Mouse (Mus musculus) limb, embryonic 10.5 days (tissue): ENCODE data around the gene Pde3a. TPM values are rescaled to one million over a fixed set of nuclear protein-coding genes. Genes with fewer than 3 reads are reported as not detected.
A peak's percentile ranks its signal among the peaks of the same experiment; 100 is the strongest.

Experiments
- DNase-seq: peaks from one replicate; pipeline ENCODE4 v3.0.0-alpha.2; 2017; ENCODE audit warnings: low spot score
- H3K27ac ChIP-seq: fragments of 300-500 bp; sonication (generic); 2 replicates; pipeline ENCODE4 v1.5.1; 2016; ENCODE audit warnings: mild to moderate bottlenecking
- H3K27me3 ChIP-seq: fragments of 300-500 bp; sonication (generic); 2 replicates; pipeline ENCODE4 v1.6.1; 2016; ENCODE audit warnings: low read depth, mild to moderate bottlenecking; ENCODE audit not compliant: poor library complexity, severe bottlenecking
- H3K36me3 ChIP-seq: fragments of 300-500 bp; sonication (generic); 2 replicates; pipeline ENCODE4 v1.6.1; 2016; ENCODE audit warnings: mild to moderate bottlenecking, moderate library complexity
- H3K4me1 ChIP-seq: fragments of 300-500 bp; sonication (generic); 2 replicates; pipeline ENCODE4 v1.6.1; 2016
- H3K4me3 ChIP-seq: fragments of 300-500 bp; sonication (generic); 2 replicates; pipeline ENCODE4 v1.5.1; 2016; ENCODE audit warnings: mild to moderate bottlenecking, moderate library complexity
- H3K9me3 ChIP-seq: fragments of 300-500 bp; sonication (generic); replicated peaks from 2 replicates; pipeline ENCODE4 v1.6.1; 2016; ENCODE audit warnings: mild to moderate bottlenecking
- WGBS: fragments of 180-500 bp; shearing (Covaris S2); methylation state at CpG from one replicate; pipeline ENCODE4 v1.1.7; 2016; 5-methylcytosine and 5-hydroxymethylcytosine counted together
- polyA plus RNA-seq: library from polyadenylated mRNA; unstranded; fragments of >200 nt; fragmentation: Nextera tagmentation; extraction: Ambion mirVana; gene quantifications from 2 replicates; pipeline ENCODE4 v1.2.1, GENCODE M21; 2016

The Pde3a gene
- polyA plus RNA-seq, 1 experiment from 2014 or later = 2.8 TPM

- no peak for DNase-seq
- H3K36me3 ChIP-seq = no peaks in the 10 kb centered on the region; the same call in 1 of the 2 replicates
- no peaks in the 10 kb centered on the region for H3K9me3 ChIP-seq
- 23% methylated on average over 13 of the region's 13 CpGs for WGBS
- H3K4me1 ChIP-seq = peaks cover 16% of the 10 kb centered on the region
- no peak overlapping the region for H3K4me3 ChIP-seq
- peaks cover 27% of the 10 kb centered on the region; the same call in 1 of the 2 replicates for H3K27me3 ChIP-seq
- 0 out of 2 replicates have a peak overlapping the region, but pooled peaks have one; percentile 11 for H3K27ac ChIP-seq
Measured at GRCm38 (mm10) chr6:141495634-141496418, 246.8 kb downstream of the Pde3a start.

GRCm38 (mm10) chr6:141499511-141499910 lies 250.4 kb downstream of the Pde3a start:
- Histone ChIP-seq H3K4me3 (no peak overlapping the region), H3K27me3 (no peaks in the 10 kb centered on the region), H3K27ac (no peak overlapping the region), H3K36me3 (no peaks in the 10 kb centered on the region; the same call in 1 of the 2 replicates), H3K4me1 (peaks cover 16% of the 10 kb centered on the region), H3K9me3 (no peaks in the 10 kb centered on the region)
- DNase-seq = no peak

DNA sequence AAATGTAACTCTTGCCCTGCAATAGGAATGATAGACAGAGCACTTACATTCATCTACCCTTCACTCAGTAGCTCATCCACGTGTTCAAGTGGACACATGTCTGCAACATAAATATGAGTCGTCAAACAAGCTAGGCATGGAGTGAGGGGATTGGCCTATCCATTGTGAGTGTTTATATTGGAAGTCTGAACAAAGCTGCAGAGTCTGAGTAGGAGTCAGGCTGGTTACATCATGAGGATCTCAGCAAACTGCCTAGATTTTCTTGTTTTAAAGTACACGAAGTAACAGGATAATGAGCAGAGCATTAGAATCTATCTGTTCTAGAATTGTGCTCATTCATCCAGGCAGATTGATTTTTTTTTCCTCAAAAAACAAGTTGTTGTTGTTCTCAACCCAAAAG lies 252.1 kb downstream of the Pde3a start:
- no peak overlapping the region for H3K27ac ChIP-seq
- no peak overlapping the region for H3K4me3 ChIP-seq
- peaks cover 3% of the 10 kb centered on the region for H3K4me1 ChIP-seq
- no peaks in the 10 kb centered on the region; the same call in 1 of the 2 replicates for H3K36me3 ChIP-seq
- no peak for DNase-seq
- H3K27me3 ChIP-seq = no peaks in the 10 kb centered on the region
- H3K9me3 ChIP-seq = no peaks in the 10 kb centered on the region
- WGBS = 90% methylated on average over 3 of the region's 3 CpGs

GRCm38 (mm10) chr6:141522541-141522940 lies 273.5 kb downstream of the Pde3a start:
- Histone ChIP-seq H3K27me3 (no peaks in the 10 kb centered on the region), H3K27ac (no peak overlapping the region), H3K36me3 (no peaks in the 10 kb centered on the region), H3K4me1 (no peaks in the 10 kb centered on the region), H3K4me3 (no peak overlapping the region), H3K9me3 (no peaks in the 10 kb centered on the region)
- WGBS = 90% methylated on average over 2 of the region's 2 CpGs
- no peak for DNase-seq

DNA sequence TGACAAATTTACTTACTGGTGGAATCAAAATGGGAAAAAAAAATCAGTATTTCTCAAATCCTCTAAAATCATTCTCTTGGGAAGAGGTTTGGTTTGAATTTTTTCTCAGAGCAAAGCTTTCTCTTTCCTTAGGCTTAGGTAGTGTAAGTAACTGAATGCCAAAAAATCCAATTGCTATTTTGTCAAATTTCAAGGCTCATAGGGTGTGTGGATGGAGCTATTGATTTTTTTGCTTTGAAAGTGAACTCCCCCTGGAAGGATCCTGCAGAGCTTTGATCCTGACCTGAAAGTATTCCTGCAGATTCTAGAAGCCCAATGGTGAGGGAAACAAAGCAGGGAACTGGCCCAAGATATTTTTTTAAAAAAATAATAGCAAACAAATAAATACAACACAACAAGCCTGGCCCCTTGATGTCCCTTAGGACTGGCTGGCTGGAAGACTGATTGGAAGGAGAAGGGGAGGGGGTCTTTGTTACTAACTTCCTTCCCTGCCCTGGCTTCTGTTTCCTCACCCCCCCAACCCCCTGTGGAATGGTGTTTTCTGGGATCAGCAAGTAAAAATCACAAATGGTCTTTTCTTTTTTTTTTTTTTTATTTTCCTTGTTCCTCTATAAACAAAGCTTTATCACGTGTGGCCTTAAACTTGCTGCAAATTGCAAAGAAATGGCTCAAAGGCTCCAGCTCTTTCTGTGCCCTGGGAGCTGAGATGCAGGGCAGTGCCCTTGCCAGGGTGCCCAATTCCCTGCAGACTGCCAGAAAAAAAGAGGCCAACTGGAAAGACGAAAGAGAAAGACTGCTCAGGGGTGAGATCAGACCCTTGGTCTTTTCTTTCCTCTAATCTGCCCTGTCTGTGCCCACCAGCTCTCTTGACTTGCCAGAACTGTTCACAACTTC lies 274.9 kb downstream of the Pde3a start, which contains the start of gene Slco1c1:
Slco1c1 (plus strand) TSS at position 622 of the 894 bp plus-strand sequence.
- Histone ChIP-seq H3K4me1 (no peaks in the 10 kb centered on the region), H3K36me3 (no peaks in the 10 kb centered on the region), H3K4me3 (no peak within 1 kb of the TSS), H3K27ac (no peak within 1 kb of the TSS), H3K27me3 (no peaks in the 10 kb centered on the region), H3K9me3 (no peaks in the 10 kb centered on the region)
- WGBS = 67% methylated on average over 2 of the region's 2 CpGs
- no peak for DNase-seq

DNA sequence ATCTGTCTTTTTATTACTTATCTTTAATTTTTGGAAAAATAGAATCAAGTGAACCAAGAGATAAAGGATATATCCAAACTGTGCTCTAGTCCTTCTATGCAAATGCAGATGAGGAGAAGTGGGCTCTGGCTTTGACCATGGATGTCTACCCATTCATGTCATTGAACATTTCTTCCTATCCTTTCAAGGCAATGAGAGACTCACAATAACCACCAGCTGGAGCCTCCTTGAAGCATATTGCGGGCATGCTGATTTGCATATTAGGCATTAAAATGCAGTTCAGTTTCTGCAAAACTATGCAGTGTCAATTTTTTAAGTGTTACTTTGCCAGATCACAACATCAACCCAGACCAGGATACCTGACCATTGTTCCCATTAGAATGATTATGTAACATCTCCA lies 276.7 kb downstream of the Pde3a start:
- no peaks in the 10 kb centered on the region for H3K4me1 ChIP-seq
- no peak overlapping the region for H3K4me3 ChIP-seq
- no peak overlapping the region for H3K27ac ChIP-seq
- H3K36me3 ChIP-seq = no peaks in the 10 kb centered on the region
- 92% methylated on average over 1 of the region's 1 CpGs for WGBS
- no peaks in the 10 kb centered on the region for H3K9me3 ChIP-seq
- no peaks in the 10 kb centered on the region for H3K27me3 ChIP-seq
- DNase-seq = no peak

DNA sequence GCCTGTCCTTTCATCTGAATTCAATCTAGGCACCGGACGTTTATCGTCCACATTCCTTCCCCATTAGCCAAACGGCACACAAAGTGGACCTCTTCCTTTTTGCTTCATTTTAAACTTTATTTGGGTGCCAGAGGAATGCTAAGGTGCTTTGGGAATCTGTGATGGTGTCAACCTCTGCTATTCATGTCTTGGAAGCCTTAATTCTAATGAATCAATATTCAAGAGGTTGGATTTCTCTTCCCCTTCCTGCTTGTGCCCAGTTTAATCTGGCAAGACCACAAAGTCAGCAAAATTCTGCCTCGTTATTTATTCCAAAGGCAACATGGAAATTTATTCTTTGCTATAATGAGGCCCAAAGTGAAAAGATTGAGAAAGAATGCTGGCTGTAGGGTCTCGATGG lies 281.8 kb downstream of the Pde3a start:
- Histone ChIP-seq H3K4me1 (no peaks in the 10 kb centered on the region), H3K9me3 (no peaks in the 10 kb centered on the region), H3K27ac (no peak overlapping the region), H3K36me3 (no peaks in the 10 kb centered on the region), H3K27me3 (no peaks in the 10 kb centered on the region), H3K4me3 (no peak overlapping the region)
- no peak for DNase-seq
- 80% methylated on average over 6 of the region's 6 CpGs for WGBS

DNA sequence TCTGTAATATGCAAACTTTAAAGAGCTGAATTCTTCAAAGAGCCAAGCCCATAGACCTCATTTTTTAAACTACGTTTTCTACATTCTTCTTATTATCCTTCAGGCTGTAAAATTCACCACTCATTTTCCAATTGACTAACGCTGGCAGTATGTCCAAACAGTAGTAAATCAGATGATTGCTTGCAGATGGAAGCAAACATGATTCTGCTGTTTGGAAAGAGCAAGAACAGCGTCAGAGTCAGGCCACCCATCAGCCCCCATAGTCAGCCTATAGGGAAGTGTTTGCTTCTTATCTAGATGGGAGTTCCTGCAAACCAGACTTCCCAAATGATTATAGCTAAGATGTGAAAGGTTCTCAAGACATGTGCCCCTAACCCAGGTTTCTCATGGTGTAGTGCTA lies 288.2 kb downstream of the Pde3a start:
- no peaks in the 10 kb centered on the region for H3K36me3 ChIP-seq
- WGBS = 17% methylated on average over 3 of the region's 3 CpGs
- H3K4me3 ChIP-seq = no peak overlapping the region
- H3K4me1 ChIP-seq = peaks cover 9% of the 10 kb centered on the region; the same call in 1 of the 2 replicates
- DNase-seq = no peak
- no peak overlapping the region for H3K27ac ChIP-seq
- no peaks in the 10 kb centered on the region for H3K27me3 ChIP-seq
- H3K9me3 ChIP-seq = no peaks in the 10 kb centered on the region

- Histone ChIP-seq H3K9me3 (no peaks in the 10 kb centered on the region), H3K4me1 (peaks cover 9% of the 10 kb centered on the region; the same call in 1 of the 2 replicates), H3K36me3 (no peaks in the 10 kb centered on the region), H3K4me3 (no peak overlapping the region), H3K27me3 (no peaks in the 10 kb centered on the region), H3K27ac (no peak overlapping the region)
- no peak for DNase-seq
- 79% methylated on average over 1 of the region's 1 CpGs for WGBS
Measured at GRCm38 (mm10) chr6:141541136-141541535, 292.1 kb downstream of the Pde3a start.

- no peak for DNase-seq
- 90% methylated on average over 7 of the region's 7 CpGs for WGBS
- H3K36me3 ChIP-seq = no peaks in the 10 kb centered on the region
- H3K4me3 ChIP-seq = no peak overlapping the region
- H3K9me3 ChIP-seq = no peaks in the 10 kb centered on the region
- no peak overlapping the region for H3K27ac ChIP-seq
- no peaks in the 10 kb centered on the region for H3K4me1 ChIP-seq
- H3K27me3 ChIP-seq = no peaks in the 10 kb centered on the region
Measured at GRCm38 (mm10) chr6:141543344-141543743, 294.3 kb downstream of the Pde3a start.
